Mouse (Mus musculus) lung, postnatal 36 days (tissue): Measurements from ENCODE around the gene Foxn3.

Experiments used
- DNase-seq: peaks from one replicate; pipeline ENCODE4 v3.0.0; 2022; ENCODE audit warnings: mixed read lengths

Gene Foxn3

DNA sequence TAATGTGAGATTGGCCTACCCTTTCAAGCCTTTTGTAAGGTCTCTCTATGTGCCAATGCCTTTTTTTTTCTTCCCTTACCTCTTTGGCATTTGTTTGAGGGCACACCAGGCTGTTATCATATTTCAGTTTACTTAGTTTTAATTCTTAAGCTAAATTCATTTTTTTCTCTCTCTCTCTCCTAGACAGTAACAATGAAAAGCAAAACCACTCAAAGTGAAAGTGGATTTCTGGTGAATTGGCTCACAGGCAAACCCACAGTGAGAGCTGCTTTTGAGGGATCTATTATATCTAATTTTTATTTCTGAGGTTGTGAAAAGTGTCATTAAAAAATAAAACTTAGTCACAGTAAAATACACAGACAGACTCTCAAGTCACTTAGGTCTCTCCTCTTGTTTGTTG is 101.1 kb downstream of the Foxn3 start:
- DNase-seq = no peak

DNA sequence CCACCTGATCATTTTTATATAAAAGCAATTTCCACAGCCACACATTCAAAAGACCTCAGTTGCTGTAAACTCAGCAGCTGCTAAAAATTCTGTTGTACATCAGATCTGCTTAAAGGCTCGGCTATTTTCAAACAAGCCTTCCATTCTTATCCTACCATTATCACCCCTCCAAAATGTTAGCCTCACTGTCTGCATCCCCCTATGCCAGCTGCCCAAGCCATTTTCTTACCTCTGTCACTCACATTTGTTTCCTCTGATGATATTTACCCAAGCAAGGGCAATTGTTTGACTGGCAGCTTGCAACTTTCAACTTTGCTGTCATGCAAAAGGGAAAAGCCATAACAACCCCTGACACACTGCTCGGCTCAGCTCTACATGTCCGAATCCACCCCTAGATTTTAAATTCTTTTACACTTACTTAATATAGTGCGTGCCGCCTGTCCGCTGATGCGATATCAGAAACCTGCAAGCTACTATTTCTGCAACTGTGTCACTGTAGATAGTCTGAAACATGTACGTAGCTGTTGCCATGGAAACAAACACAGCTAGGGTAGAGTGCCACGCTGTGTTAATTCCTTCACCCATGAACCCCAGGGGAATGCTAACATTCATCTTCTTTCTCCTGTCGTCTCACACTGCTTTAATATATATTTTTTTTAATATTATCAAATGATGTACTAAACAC is 105.7 kb downstream of the Foxn3 start:
- peak; percentile 16 for DNase-seq

GRCm38 (mm10) chr12:99455580-99455979 is 107.8 kb downstream of the Foxn3 start:
- DNase-seq = no peak

DNA sequence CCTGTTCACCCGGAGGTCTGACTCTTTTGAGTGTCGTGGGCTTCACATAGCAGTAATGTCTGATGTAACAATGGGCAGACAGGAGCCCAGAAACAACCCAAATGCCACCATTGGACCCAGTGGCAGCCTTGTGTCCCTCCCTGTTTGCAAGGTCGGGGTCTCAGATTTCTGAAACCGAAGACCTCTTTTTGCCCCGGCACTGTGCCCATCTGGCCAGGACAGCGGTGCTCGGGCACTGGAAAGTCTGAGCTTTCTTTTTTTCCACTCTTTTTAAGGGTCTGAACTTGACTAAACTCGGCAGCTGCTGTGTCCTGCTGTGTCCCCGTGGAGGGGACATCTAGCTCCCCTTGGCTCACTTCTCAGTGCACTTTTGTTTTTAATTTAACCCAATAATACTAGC is 109.0 kb downstream of the Foxn3 start:
- DNase-seq = no peak

DNA sequence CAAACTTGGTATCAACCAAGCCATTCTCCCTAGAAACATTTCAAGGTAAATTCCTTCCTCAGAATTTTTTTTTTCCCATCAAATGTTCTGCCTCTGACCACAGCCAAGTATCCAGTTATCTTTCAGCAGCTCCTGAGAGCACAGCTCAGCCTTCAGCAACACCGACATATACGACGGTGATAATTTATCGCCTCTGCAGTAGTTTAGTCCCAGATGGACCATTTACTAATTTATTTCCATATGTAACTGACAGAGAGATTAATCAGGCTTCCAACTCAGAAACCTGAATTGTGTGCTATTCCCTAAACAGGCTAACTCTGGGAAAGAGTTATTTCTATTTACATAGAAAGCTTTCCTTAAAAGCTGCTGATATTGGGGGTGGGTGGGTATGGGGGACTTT is 109.6 kb downstream of the Foxn3 start:
- no peak for DNase-seq

DNA sequence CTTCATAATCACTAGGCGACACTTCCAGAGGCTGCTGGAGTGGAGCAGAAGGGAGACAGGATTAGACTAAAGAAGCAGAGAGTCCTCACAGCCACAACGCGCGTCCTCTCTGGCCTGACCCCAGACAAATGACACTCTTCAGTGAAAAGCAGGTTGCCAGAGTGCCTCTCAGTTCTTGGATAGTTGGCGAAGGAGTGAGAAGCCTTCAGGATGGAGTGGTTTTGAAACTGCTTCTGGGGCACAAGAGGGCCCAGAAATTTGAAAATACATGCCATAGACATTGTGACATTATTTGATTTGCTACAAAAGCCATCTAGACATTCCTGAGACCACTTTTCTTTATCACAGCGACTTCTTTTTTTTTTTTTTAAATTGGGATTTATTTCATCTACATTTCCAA is 113.3 kb downstream of the Foxn3 start:
- peak; percentile 60 for DNase-seq

GRCm38 (mm10) chr12:99447791-99448190 is 115.6 kb downstream of the Foxn3 start:
- DNase-seq = no peak

DNA sequence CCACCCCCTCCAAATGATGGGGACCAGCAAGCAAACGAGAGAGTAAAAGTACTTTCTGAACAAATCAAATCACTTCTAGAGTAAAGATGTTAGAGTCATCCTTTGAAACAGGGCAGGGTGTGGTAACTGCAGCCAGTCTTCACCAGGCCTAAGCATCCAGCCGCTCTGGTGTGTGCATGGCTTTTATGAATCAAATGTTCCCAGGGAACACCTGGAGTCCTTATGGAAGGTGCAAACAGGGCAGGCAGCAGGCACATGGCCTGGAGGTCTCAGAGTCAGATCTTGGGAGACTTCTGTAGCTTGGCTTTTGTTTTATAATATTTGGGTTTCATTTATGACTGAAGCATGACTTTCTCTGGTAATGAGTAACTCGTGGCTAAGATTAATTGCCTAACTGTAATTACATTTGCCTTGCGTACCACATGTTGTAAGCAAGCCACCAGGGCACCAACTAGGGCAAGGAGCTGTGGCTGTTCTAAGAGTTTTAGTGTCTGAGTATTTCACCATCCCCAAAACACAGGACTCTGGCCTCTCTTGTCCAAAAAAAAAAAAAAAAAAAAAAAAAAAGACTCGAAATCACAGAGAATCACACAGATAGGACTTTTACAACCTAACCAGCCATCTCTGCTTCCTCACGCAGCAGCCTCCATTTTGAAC is 118.2 kb downstream of the Foxn3 start:
- no peak for DNase-seq

- no peak for DNase-seq
These were observed 120.6 kb downstream of the Foxn3 start for GRCm38 (mm10) chr12:99442819-99443218.

- DNase-seq = no peak
These were observed 122.4 kb downstream of the Foxn3 start for GRCm38 (mm10) chr12:99440953-99441352.

DNA sequence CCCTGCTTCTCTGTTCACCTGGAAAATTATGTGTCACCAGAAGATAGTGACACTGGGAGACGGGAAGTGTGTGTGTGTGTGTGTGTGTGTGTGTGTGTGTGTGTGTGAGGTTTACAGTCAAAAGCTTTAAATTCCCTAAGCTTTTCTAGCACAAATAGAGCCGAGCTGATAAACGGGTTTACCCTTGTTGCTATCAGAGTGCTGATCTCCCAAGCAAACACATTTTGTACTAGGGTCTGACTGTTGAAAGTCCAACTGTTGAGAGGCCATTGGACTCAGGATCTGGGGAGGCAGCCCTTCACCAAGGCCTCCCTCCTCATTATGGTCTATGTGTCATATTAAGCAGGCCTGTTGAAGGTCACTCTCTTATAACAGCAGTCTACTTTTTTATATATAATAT is 123.4 kb downstream of the Foxn3 start:
- no peak for DNase-seq

- no peak for DNase-seq
These were observed 128.2 kb downstream of the Foxn3 start for GRCm38 (mm10) chr12:99435189-99435588.

- no peak for DNase-seq
These were observed 130.0 kb downstream of the Foxn3 start for GRCm38 (mm10) chr12:99433402-99433801.

- DNase-seq = no peak
These were observed 131.8 kb downstream of the Foxn3 start for GRCm38 (mm10) chr12:99431541-99431940.

GRCm38 (mm10) chr12:99430992-99431391 is 132.4 kb downstream of the Foxn3 start:
- DNase-seq = no peak

GRCm38 (mm10) chr12:99429101-99429500 is 134.3 kb downstream of the Foxn3 start:
- DNase-seq = no peak

GRCm38 (mm10) chr12:99426207-99426916 is 137.0 kb downstream of the Foxn3 start:
- DNase-seq = no peak

- DNase-seq = no peak
These were observed 144.0 kb downstream of the Foxn3 start for GRCm38 (mm10) chr12:99419396-99419760.

DNA sequence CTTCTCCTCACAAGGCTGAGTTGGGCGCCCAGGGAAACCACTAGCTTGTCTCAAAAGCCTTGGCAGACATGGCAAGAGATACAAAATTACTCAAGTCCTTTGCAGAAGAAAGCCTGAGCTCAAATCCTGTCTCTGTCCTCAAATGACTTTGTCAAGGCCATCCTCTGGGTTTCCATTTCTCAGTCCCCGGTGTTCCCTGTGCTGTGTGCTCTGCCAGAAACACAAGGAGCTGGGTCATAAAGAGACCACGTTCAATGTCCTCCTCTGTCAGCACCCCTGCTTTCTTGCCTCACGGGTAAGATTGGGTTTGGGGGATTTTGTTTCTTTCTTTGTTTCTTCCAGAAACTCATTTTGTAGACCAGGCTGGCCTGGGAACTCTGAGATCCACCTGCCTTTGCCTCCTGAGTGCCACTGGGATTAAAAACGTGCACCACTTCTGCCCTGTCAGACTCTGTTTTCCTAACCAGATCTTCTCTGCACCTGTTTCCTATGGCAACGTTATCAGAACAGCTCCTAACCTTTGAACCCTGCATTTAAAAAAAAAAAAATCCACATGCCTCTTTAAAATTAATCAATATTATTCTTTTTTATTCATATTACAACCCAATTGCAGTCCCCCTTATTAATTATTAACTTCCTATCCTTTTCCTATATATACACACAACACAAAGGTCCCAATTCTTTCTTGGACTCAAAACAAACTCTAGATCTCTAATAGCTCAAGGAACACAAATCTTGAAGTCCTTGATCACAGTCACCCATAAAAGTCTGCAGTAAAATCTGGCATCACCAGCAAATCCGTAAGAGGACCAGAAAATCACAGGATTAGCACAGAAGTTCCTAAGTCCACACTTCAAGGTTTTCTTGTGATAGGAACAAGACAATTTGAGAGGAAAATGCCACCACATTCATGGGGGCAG is 144.6 kb downstream of the Foxn3 start:
- no peak for DNase-seq

DNA sequence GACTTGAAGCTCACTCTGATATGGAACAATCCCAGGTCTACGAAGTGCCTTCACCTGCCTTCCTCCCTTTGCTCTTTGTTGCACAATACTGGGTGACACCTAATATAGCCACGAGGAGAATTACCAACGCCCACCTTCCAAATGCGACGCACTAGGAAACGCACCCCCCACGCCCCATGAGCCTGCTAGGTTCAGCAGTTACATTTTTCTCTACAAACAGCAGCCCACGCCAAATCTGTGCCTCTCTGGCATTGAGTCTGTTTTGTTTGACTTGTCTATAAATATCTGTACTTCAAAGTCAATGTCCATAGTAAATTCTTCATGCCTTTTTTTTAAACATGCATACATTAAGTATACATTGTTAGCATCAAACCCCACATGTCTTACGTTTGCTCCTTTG is 145.5 kb downstream of the Foxn3 start:
- DNase-seq = no peak

DNA sequence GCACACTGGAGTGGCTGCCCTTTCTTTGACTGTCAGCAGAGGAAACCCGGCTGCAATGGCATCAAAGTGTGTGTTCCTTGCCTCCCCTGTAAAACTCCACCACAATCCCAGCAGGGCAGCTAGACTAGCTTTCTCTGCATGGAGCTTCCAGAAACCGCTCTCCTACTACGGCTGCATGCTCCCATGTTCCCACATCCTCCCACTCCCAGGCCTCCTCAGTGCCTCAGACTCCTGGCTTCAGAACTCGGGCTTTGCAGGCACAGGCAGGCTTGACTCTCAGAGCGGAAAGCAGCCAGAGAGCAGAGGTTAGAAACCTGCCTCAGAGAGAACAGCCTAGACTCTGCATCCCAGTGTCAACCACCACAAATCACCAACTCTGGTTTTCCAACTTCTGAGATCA is 147.8 kb downstream of the Foxn3 start:
- DNase-seq = no peak

DNA sequence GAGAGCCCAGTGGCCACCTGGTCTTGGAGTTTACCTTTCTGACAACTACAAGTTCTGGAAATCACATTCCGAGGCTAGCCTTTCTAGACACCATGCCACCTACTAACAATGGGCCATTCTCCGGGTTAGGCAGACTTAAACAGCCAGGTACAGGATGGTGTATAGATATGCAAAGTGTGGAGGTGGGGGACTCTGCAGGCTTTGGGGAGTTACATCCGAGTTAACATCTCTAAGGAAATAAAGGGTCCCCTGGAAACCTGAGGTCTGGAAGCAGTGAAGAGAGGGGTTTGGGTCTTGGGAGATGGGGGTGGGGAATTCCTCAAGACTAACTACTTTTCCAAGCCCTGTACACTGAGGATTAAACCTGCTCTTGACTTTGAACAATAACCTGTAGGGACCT is 150.9 kb downstream of the Foxn3 start:
- no peak for DNase-seq

DNA sequence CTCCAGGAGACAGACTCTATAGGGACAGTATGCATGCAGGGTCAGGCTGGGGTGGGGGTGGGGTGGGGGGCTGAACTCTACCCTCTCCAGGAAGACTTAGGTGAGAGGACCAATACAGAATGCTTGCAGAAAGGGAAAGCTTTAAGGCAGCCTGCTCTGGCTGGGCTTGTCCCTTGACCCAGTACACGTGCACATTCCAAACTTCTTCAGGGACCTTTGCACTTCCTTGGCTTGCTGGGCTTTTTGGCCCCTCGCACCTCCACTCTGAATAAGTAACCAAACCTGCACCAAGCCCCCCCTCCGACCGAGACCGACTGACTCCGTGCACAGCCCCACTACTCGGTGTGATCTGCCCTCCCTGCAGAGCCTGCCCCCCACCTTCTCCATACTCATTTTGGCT is 151.3 kb downstream of the Foxn3 start:
- no peak for DNase-seq
